Mouse (Mus musculus) B cell, adult 2 months (primary cell): Measurements from ENCODE around the gene Vmn2r113.
"Not testable (repeated sequence)": the region's sequence is repeated elsewhere in the genome, so short reads cannot be mapped to it uniquely, and the experiment has no call there.

ENCODE experiments used
- DNase-seq, 2 experiments: peaks; one replicate each; pipeline ENCODE4 v3.0.0; 2022

Gene Vmn2r113

GRCm38 (mm10) chr17:22942684-22943083 lies at the start of gene Vmn2r113:
TSS of gene Vmn2r113 (plus strand) at chr17:22942984.
- not testable (repeated sequence) for DNase-seq
